Mouse (Mus musculus) right cerebral cortex, postnatal 36 days (tissue): ENCODE data around the gene Ndst2.

ENCODE experiments used
- DNase-seq, 2 experiments: peaks; one replicate each; pipeline ENCODE4 v3.0.0; 2022; ENCODE audit warnings: low spot score in 2 of 2, mixed read lengths in 1 of 2

The Ndst2 gene

DNA sequence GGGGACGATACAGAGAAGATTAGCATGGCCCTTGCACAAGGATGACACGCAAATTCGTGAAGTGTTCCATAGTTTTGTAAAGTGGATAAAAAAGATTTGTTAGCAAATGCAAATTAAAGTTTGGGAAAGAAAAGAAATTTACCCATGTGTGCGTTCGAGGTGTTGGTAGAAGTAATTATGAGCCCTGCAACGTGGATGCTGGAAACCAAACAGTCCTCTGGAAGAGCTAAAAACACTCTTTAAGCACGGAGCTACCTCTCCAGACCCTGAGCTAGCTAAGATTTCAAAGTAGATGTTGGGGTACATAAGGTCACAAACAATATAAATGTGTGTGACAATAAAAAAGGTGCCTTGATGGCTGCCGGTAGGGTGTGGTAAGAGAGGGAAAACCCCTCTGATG is 32.8 kb downstream of the Ndst2 start:
- no peak for DNase-seq

DNA sequence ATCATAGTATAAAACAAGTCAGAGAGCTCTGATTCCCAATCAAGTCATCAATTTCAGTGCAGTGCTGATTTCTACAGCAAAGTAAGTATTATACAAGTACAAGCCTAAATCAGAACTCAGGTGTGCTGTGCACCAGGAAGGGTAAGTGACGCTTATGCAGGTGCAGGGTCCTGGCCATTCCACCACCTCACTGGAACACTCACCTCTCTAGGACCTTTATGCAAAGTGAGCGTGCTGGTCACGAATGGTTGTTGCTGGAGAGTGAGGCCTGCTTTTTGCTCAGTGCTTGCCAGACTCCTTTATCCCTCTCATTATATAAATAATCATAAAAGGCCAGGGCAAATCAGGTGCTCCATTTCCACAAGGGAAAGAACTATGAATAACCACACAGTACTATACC is 34.0 kb downstream of the Ndst2 start:
- no peak for DNase-seq

DNA sequence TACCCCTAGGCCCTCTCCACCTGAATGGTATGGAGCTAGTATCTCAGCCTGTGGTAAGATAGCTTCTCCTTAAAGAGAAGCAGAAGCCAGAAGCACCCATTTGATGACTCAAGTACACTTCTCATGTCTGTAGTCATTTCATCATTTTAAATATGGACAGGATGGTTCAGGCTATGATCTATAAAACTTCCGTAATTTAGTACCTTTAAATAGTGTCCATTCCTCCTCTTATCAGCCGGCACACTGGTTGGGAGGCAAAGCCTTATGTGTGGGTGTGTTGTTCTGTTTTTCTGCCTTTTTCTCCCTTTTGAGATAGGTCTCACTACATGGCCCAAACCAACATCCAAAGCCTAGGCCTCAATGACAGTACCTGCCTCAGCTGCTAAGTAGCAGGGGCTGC is 35.8 kb downstream of the Ndst2 start:
- no peak for DNase-seq

DNA sequence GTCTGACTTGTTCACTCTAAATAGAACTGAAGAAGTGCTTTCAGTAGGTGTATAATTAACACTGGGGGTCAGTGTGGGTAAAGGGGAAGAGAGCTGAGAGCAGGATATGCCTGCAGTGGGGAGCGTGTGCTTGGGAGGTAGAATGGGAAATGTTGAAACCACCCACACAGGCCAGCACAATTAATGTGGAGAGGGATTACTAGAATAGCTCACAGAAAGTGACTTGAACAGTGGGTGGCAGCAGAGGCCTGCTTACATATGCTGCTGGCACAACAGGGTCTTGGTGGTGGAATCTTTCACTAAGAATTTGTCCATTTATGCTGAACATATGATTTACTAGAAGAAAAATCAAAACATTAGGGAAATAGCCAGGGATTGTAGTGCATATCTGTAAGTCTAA is 37.4 kb downstream of the Ndst2 start:
- DNase-seq = peak; percentile 48 to 68

DNA sequence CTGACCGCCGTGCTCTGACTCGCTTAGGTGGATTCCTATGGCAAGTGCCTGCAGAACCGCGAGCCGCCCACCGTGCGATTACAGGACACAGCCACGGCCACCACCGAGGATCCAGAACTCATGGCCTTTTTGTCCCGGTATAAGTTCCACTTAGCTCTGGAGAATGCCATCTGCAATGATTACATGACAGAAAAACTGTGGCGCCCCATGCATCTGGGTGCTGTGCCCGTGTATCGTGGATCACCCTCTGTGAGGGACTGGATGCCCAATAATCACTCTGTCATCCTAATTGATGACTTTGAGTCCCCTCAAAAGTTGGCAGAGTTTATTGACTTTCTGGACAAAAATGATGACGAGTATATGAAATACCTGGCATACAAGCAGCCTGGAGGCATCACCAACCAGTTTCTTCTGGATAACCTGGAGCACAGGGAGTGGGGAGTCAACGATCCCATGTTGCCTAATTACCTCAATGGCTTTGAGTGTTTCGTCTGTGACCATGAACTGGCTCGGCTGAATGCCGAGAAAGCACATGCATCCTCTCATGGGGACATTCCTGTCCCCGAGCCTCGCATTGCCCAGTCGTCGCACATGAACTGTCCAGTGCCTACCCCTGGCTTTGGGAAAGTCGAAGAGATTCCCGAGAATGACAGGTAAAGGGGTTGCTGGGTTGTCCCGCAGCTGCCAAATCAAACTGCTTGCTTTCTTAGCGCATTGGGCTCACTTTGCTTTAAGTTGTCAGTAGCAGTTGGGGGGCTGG is 38.4 kb downstream of the Ndst2 start:
- no peak for DNase-seq

DNA sequence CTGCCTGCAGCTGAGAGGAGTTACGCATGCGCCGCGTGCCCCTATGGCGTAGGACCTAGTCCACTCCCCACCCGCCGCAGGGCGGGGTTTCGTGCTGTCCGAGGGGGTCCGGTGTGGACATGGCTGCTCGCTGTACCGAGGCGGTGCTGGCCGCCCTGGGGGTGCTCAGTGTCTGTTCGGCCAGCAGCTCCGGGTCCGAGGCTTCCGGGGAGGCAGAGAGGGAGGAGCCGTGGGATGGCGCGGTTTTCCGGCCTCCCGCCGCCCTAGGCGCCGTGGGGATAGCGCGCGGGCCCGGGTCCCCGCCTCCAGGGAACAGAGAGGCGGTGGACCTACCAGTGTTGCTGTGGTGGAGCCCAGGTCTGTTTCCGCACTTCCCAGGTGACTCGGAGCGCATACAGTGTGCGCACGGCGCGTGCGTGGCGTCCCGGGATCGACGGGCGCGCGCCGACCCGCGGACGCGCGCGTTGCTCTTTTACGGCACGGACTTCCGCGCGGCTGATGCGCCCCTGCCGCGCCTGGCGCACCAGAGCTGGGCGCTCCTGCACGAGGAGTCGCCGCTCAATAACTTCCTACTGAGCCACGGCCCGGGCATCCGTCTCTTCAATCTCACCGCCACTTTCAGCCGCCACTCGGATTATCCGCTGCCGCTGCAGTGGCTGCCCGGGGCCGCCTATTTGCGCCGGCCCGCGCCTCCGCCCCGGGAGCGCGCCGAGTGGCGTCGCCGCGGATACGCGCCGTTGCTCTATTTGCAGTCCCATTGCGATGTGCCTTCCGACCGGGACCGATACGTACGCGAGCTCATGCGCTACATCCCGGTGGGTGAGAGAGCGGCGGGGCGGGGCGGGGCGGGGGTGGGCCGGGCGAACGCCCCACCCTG is 39.2 kb downstream of the Ndst2 start, which contains the start of gene Fut11:
Gene Fut11 (plus strand): TSS at position 85 of the 877 bp plus-strand sequence.
- peak; percentile 74 to 81 for DNase-seq

DNA sequence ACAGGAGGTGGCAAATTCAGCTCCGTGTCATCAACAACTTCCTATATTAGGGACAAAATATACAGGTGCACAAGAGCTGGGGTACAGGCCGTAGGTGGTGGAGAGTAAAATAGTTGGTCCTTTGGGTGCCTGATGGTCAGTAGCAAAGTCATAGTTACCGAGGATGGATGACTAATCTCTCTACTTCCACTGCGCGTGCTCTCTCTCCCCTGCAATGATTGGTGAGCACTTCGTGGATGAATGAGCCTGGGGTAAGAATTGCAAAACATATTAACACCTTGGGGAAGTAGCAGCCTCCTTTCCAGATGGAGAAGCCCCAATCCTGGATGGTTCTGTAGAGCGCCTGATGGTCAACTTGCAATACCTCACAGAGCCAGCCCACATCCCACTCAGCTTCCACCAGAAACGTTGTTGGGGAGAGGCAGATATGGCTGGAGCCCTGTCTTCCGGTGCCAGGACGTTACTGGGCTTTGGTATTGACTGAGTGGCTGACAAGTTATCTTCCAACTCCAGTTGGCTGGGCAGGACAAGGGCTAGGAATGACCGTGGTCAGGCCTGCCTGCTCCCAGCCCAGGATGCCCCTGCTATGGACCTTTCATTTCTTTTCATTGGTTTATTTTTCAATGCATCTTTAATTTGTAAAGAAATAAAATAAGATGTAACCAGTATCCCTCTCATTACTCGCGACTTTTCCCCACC is 40.0 kb downstream of the Ndst2 start:
- DNase-seq = no peak

DNA sequence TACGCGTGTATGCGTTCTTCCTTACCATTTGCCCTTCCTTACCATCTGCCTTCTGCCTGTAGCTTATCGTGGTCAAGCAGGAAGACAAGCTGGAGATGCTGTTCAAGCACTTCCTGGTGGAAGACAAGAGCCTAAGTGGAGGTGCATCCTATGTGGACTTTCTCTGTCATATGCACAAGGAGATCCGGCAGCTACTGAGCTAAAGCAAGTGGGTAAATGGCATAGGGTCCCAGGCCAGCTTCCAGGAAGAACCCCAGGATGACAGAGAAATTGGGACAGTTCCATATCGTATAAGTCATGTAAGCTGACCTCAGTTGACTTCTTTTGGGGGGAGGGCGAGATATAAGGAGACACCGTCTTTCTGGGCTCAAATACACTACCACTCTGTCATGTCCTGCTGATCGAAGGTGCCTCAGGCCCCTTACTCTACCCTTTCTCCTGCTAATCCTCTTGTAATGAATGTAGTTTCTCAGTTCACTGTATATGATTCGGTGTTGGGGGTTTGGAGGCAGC is 40.7 kb downstream of the Ndst2 start:
- DNase-seq = no peak

DNA sequence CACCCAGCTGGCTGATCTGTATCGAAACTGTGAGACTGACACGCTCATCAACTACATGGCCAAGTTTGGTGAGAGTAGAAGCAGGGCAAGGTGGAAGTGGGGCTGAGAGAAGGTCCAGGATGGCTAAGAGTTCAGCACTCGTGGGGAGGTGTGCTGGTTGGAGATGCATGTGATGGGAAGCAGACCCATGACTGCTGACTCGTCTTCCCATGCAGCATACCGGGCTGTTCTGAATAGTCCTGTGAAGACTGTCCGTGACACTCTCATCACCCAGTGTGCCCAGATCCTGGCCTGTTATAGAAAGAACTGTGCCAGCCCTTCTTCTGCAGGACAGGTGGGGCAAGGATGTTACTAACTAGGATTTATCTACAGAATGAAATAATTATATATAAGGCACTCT is 42.6 kb downstream of the Ndst2 start:
- DNase-seq = no peak

DNA sequence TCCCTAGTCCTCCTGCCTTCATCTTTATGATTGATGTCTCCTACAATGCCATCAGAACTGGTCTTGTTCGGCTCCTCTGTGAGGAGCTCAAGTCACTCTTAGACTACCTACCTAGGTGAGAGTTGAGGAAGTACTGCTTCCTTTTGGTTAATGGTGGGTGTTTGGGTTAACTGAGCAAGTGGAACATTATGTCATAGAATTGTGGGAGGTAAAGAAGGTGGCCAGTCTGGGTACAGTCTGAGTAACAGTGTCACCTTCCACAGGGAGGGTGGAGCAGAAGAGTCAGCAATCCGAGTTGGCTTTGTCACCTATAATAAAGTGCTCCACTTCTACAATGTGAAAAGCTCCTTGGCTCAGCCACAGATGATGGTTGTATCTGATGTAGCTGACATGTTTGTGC is 45.4 kb downstream of the Ndst2 start:
- no peak for DNase-seq

DNA sequence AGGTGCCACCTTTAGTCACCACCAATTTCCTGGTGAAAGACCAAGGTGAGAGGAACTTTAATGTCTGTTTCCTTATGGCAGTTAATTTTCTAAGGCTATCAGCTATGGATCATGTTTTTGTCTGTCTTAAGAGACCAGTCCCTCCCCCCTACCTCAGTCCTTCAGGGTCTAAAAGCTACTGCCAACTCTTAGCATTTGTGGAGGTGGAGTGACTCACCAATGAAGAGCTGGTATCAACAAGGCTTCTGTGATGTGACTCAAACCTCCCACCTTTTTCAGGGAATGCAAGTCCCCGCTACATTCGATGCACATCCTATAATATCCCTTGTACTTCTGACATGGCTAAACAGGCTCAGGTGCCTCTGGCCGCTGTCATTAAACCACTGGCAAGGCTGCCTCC is 47.8 kb downstream of the Ndst2 start:
- DNase-seq = no peak

DNA sequence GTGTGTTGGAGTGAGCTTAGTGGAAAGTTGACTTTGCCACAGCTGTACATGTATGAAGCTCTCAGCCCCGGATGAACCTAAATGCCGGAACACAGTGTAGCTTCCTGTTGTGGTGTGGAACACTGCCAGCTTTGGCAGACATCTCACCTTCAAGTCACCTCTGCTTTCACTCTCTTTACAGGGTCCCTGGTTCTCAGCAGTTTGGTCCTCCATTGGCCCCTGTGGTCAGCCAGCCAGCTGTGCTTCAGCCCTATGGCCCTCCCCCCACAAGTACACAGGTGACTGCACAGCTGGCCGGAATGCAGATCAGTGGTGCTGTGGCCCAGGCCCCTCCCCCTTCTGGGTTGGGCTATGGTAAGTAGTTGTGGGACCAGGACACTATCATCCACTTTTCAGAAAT is 51.9 kb downstream of the Ndst2 start:
- DNase-seq = no peak

DNA sequence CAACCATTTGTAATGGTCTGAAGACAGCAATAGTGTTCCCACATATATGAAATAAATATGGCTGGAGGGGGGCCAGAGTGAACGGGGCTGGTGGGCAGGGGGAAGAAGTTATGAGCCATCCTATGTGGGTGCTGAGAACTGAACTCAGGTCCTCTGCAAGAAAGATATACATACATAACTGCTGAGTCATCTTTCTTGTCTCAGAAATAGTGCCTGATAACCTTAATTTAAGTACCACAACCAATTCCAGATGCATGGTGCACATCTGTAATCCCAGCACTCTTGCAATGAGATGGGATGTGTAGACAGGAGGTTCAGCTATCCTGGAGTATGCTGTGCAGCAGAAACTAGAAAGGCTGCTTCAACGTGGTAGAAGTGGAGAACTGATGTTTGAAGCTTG is 52.6 kb downstream of the Ndst2 start:
- no peak for DNase-seq

DNA sequence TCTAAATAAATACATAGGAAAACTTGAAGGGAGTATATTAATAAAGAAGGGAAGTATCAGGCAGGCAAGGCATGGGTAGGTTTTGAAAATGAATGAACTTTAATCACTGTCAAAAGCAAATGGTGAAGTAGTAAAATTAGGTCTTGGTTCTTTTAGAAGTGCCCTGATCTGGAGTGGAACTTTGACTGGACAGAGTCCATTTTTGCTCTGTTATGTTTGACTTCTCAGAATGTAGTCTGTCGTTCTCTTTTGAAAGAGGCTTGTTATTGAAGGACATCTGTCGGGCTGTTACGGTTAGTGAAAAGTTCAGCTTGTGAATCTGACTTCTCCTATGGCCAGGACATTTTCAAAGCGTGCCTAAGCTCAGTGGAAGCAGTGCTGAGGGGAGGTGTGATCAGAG is 56.5 kb downstream of the Ndst2 start:
- no peak for DNase-seq

DNA sequence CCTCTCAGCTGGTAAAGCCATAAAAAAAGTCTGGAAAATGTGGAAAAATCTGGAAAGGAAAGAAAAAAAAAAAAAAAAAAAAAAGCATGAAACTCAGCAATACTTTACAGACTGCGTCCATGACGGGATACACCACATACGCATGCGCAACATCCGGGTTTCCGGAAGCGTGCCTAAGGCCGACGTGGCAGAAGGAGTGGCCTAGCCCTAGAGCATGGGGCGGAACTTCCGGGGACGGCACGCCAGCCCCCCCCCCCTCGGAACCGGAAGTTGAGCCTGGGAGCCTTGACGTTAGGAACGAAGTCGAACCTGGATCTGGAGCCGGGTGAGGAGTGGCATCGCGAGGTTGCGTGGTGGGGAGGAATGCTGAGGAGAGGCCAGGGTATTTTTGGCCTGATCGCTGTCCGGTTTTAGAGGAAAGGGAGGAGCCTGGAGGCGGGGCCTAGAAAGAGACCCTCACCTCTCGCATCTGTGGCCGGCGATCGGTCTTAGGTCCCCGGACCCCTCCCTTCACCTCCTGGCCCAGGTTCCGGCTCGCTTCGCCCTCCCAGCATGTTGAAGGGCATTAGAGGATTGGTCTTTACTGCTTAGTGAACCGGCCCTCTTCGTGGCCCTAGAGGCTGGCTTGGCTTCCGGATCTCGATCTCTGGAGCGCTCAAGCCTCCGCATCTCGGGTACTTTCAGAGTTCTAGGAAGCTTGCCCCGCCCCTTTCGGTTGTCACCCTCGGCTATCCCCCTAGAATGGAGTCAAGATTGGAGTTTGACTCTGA is 60.1 kb downstream of the Ndst2 start, which contains the start of gene Sec24c:
Gene Sec24c (plus strand): TSS at position 245 of the 770 bp plus-strand sequence.
- peak; percentile 90 to 93 for DNase-seq

DNA sequence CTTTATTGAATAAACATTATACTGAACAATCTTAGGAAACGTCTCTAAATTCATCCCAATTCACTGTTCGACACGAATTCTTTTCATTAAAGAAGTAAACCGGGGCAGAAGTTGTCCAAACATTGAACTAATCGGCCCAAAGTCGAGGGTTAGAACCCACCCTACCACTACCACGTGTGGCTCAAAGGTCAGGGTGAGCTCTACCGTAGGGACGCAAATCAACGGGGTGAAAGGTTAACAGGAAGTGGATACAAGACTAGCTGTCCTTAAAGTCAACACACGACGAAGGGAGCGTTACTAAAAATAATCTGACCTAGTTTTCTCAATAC is 60.7 kb downstream of the Ndst2 start:
- peak in 1 of 2 experiments; percentile 48 for DNase-seq
